Mouse (Mus musculus): ENCODE results near the gene Mfsd6l. TPM values are rescaled to one million over a fixed set of nuclear protein-coding genes. Genes with fewer than 3 reads are reported as not detected.

Mfsd6l gene
- polyA plus RNA-seq, 1 experiment from 2014 or later, result 0.17 TPM

DNA sequence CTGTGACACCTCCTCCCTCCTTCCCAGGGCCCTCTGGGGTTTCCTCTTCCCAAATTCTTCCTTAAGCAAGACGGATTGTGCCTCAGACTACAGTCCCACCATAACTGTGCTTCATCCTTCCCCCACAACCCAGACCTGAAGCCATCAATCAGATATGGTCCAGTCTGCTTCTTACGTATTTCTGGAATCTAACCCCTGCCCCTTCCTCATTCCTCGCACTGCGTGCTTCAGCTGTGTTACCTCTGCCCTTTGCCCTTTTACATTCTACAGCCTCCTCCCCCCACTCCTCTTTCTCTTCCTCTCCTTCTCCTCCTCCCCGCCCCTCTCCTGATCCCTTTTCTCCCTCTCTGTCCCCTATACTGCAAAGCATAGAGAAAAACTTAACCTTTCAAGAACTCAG is 35.7 kb downstream of the Mfsd6l start:
- Histone ChIP-seq H3K4me3 (no peak overlapping the region), H3K36me3 (no peaks in the 10 kb centered on the region), H3K27me3 (ENCODE audit: insufficient read depth, poor library complexity, severe bottlenecking) (no peaks in the 10 kb centered on the region), H3K9me3 (no peaks in the 10 kb centered on the region), H3K4me1 (replicated peaks) (peaks cover 50% of the 10 kb centered on the region), H3K27ac (peak overlapping the region; percentile 54)
- WGBS, result 8% methylated on average over 5 of the region's 5 CpGs
- DNase-seq (ENCODE audit: low spot score), result peak; percentile 49

DNA sequence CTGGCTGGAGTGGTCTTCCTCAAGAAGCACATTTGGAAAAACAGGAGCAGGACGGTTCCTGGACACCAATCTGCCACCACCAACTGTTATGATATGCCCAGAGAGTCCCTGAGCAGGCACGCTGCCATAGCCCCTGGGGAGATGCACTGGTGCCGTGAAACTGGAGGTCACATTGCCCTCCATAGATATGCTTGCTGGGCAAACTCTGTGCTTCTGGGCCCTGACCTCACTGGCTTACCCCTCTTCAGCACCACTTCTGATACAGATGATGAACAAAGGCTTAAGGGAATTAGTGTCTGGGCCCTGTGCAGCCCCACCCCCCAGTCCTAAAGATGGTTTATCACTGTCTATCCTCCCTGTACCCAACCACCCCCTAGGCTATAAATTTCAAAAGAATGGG is 37.3 kb downstream of the Mfsd6l start:
- Histone ChIP-seq H3K27me3 (ENCODE audit: insufficient read depth, poor library complexity, severe bottlenecking) (no peaks in the 10 kb centered on the region), H3K36me3 (no peaks in the 10 kb centered on the region), H3K4me1 (replicated peaks) (peaks cover 49% of the 10 kb centered on the region), H3K9me3 (no peaks in the 10 kb centered on the region), H3K4me3 (no peak overlapping the region), H3K27ac (peak overlapping the region; percentile 57)
- 58% methylated on average over 3 of the region's 3 CpGs for WGBS
- no peak for DNase-seq (ENCODE audit: low spot score)

GRCm38 (mm10) chr11:68597912-68598311 is 41.9 kb downstream of the Mfsd6l start:
- Histone ChIP-seq H3K27ac (no peak overlapping the region), H3K27me3 (ENCODE audit: insufficient read depth, poor library complexity, severe bottlenecking) (no peaks in the 10 kb centered on the region), H3K9me3 (no peaks in the 10 kb centered on the region), H3K4me3 (no peak overlapping the region), H3K36me3 (no peaks in the 10 kb centered on the region), H3K4me1 (replicated peaks) (peaks cover 46% of the 10 kb centered on the region)
- 93% methylated on average over 2 of the region's 2 CpGs for WGBS
- DNase-seq (ENCODE audit: low spot score), result no peak

DNA sequence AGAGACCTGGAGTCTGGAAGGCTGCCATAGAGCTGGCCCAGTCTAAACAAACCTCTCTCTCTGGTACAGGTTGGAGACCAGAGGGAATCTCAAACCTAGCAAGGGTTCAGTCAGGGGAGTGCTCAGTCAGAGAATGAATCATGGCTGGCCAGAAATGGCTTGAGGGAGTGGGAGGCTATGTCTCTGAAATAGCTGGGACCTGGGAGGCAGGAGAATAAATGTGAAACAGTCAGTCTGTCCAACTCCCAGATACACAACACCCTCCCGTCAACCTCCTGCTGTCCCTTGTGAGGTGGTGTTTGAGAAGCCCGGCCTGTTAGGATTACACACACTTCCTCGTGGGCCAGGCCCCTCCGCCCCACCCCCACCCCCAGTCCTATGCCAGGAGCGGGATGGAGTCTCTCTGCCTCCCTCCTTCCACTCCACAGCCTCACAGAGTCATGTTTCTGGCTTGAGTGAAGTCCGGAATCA is 44.6 kb downstream of the Mfsd6l start:
- Histone ChIP-seq H3K36me3 (no peaks in the 10 kb centered on the region), H3K9me3 (no peaks in the 10 kb centered on the region), H3K27me3 (ENCODE audit: insufficient read depth, poor library complexity, severe bottlenecking) (no peaks in the 10 kb centered on the region), H3K4me1 (replicated peaks) (peaks cover 40% of the 10 kb centered on the region), H3K27ac (peak overlapping the region; percentile 78), H3K4me3 (no peak overlapping the region)
- WGBS, result 40% methylated on average over 6 of the region's 6 CpGs
- no peak for DNase-seq (ENCODE audit: low spot score)

- Histone ChIP-seq H3K27me3 (ENCODE audit: insufficient read depth, poor library complexity, severe bottlenecking) (no peaks in the 10 kb centered on the region), H3K27ac (peak overlapping the region; percentile 78), H3K36me3 (no peaks in the 10 kb centered on the region), H3K9me3 (no peaks in the 10 kb centered on the region), H3K4me3 (peak overlapping the region; percentile 4; the same call in 1 of the 2 replicates), H3K4me1 (replicated peaks) (peaks cover 40% of the 10 kb centered on the region)
- DNase-seq (ENCODE audit: low spot score), result peak; percentile 38
- 9% methylated on average over 9 of the region's 9 CpGs for WGBS
These were observed 45.6 kb downstream of the Mfsd6l start for GRCm38 (mm10) chr11:68601486-68601991.

GRCm38 (mm10) chr11:68602200-68602931 is 46.4 kb downstream of the Mfsd6l start:
- no peaks in the 10 kb centered on the region for H3K36me3 ChIP-seq
- 14% methylated on average over 8 of the region's 8 CpGs for WGBS
- peak; percentile 70 for DNase-seq (ENCODE audit: low spot score)
- peak overlapping the region; percentile 78 for H3K27ac ChIP-seq
- no peaks in the 10 kb centered on the region for H3K27me3 ChIP-seq (ENCODE audit: insufficient read depth, poor library complexity, severe bottlenecking)
- no peaks in the 10 kb centered on the region for H3K9me3 ChIP-seq
- H3K4me1 ChIP-seq (replicated peaks), result peaks cover 33% of the 10 kb centered on the region
- no peak overlapping the region for H3K4me3 ChIP-seq

- Histone ChIP-seq H3K4me1 (replicated peaks) (peaks cover 16% of the 10 kb centered on the region), H3K9me3 (no peaks in the 10 kb centered on the region), H3K27me3 (ENCODE audit: insufficient read depth, poor library complexity, severe bottlenecking) (no peaks in the 10 kb centered on the region), H3K27ac (no peak overlapping the region), H3K36me3 (no peaks in the 10 kb centered on the region), H3K4me3 (no peak overlapping the region)
- no peak for DNase-seq (ENCODE audit: low spot score)
- WGBS, result 81% methylated on average over 2 of the region's 2 CpGs
These were observed 51.1 kb downstream of the Mfsd6l start for GRCm38 (mm10) chr11:68607046-68607445.

Other genes starting within 250 kb of the Mfsd6l start
- gene Ntn1, start 155.4 kb upstream of the Mfsd6l start, polyA plus RNA-seq (2016; fragmentation: Nextera tagmentation; extraction: Ambion mirVana), result 18.2 and 23.7 TPM in 2 replicates
- gene Pik3r5, start 124.1 kb upstream of the Mfsd6l start, polyA plus RNA-seq (2016; fragmentation: Nextera tagmentation; extraction: Ambion mirVana), result 0.88 and 1.2 TPM in 2 replicates
- 2.0 and 2.1 TPM in 2 replicates for gene Pik3r6, start 53.2 kb upstream of the Mfsd6l start, polyA plus RNA-seq (2016; fragmentation: Nextera tagmentation; extraction: Ambion mirVana)
- 2.5 and 3.1 TPM in 2 replicates for gene Ccdc42, start 30.8 kb downstream of the Mfsd6l start, polyA plus RNA-seq (2016; fragmentation: Nextera tagmentation; extraction: Ambion mirVana)
- gene Myh10, start 135.4 kb downstream of the Mfsd6l start, polyA plus RNA-seq (2016; fragmentation: Nextera tagmentation; extraction: Ambion mirVana), result 111 and 143 TPM in 2 replicates

Data from hindbrain, embryonic 10.5 days (tissue).